Mouse (Mus musculus) E14TG2a.4 (cell line): ENCODE measurements around the gene Mthfsd.

ENCODE experiments used
- CTCF ChIP-seq: conservative IDR thresholded peaks from 2 replicates; pipeline ENCODE4 v1.5.1; 2014; ENCODE audit warnings: low read length
- NANOG ChIP-seq: IDR thresholded peaks from 2 replicates; pipeline ENCODE4 v1.6.1; 2014; ENCODE audit warnings: borderline replicate concordance, low read length, mixed read lengths
- POU5F1 ChIP-seq: IDR thresholded peaks from 2 replicates; pipeline ENCODE4 v1.6.1; 2014; ENCODE audit warnings: low read length, borderline replicate concordance

DNA sequence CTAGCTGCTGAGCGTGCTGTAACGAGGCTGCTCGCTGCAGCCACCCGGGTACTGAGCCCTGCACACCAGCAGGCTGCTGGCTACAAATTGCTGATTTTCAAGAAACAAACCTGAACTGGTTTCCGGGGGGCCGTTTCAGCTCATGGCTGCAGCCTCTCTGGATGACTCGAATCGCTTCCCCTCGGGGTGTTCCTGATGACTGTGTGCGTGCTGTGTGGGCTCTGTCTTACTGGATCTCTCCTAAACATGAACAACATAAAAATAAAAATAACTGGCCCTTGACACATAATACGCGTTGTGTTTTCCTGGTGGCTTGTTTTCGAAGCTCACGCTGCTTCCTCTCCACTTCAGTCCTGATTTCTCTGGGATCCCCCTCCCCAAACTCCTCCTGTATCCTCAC, 29.5 kb downstream of the Mthfsd start:
- TF ChIP-seq CTCF, result no peak
- no peak for TF ChIP-seq NANOG
- TF ChIP-seq POU5F1, result no peak
